Mouse (Mus musculus) embryonic facial prominence, embryonic 12.5 days (tissue): ENCODE data around the gene Dst. TPM values are rescaled to one million over a fixed set of nuclear protein-coding genes. Genes with fewer than 3 reads are reported as not detected.

Source experiments
- ATAC-seq: fragments of 200-750 bp; cut with Nextera tagmentation; 2 replicates; pipeline ENCODE4 v1.8.0; 2017; ENCODE audit not compliant: insufficient number of reproducible peaks, insufficient read depth, low FRiP score, low TSS enrichment
- H3K27ac ChIP-seq: fragments of 300-500 bp; sonication (generic); 2 replicates; pipeline ENCODE4 v1.5.1; 2016; ENCODE audit warnings: mild to moderate bottlenecking
- H3K27me3 ChIP-seq: fragments of 300-500 bp; sonication (generic); 2 replicates; pipeline ENCODE4 v1.6.1; 2016; ENCODE audit warnings: mild to moderate bottlenecking, moderate library complexity
- H3K36me3 ChIP-seq: fragments of 300-500 bp; sonication (generic); 2 replicates; pipeline ENCODE4 v1.6.1; 2016; ENCODE audit warnings: mild to moderate bottlenecking
- H3K4me1 ChIP-seq: fragments of 300-500 bp; sonication (generic); 2 replicates; pipeline ENCODE4 v1.6.1; 2016
- H3K4me2 ChIP-seq: fragments of 300-500 bp; sonication (generic); replicated peaks from 2 replicates; pipeline ENCODE4 v1.6.1; 2016; ENCODE audit warnings: mild to moderate bottlenecking, moderate library complexity
- H3K4me3 ChIP-seq: fragments of 300-500 bp; sonication (generic); 2 replicates; pipeline ENCODE4 v1.5.1; 2016; ENCODE audit warnings: mild to moderate bottlenecking
- H3K9ac ChIP-seq: fragments of 300-500 bp; sonication (generic); 2 replicates; pipeline ENCODE4 v1.6.1; 2016; ENCODE audit warnings: mild to moderate bottlenecking, moderate library complexity
- H3K9me3 ChIP-seq: fragments of 300-500 bp; sonication (generic); 2 replicates; pipeline ENCODE4 v1.6.1; 2016; ENCODE audit warnings: mild to moderate bottlenecking, moderate library complexity
- WGBS: fragments of 180-500 bp; shearing (Covaris S2); methylation state at CpG from one replicate; pipeline ENCODE4 v1.1.7; 2016; 5-methylcytosine and 5-hydroxymethylcytosine counted together
- polyA plus RNA-seq: library from polyadenylated mRNA; unstranded; fragments of >200 nt; fragmentation: Nextera tagmentation; extraction: Ambion mirVana; gene quantifications from 2 replicates; pipeline ENCODE4 v1.2.1, GENCODE M21; 2016

The Dst gene
- polyA plus RNA-seq, 1 experiment from 2014 or later = 25.8 TPM

- ATAC-seq = no peak
- Histone ChIP-seq H3K9me3 (no peaks in the 10 kb centered on the region), H3K9ac (no peak overlapping the region), H3K4me3 (no peak overlapping the region), H3K4me2 (0 out of 2 replicates have a peak overlapping the region, but pooled peaks have one; percentile 7), H3K27ac (no peak overlapping the region), H3K36me3 (no peaks in the 10 kb centered on the region), H3K4me1 (peaks cover 22% of the 10 kb centered on the region), H3K27me3 (no peaks in the 10 kb centered on the region)
- 31% methylated on average over 8 of the region's 8 CpGs for WGBS
These were observed 199.1 kb downstream of the Dst start for GRCm38 (mm10) chr1:34107076-34107475.

GRCm38 (mm10) chr1:34109599-34110210 is 201.7 kb downstream of the Dst start:
- no peak for ATAC-seq
- H3K27me3 ChIP-seq = no peaks in the 10 kb centered on the region
- no peak overlapping the region for H3K4me3 ChIP-seq
- WGBS = 59% methylated on average over 6 of the region's 6 CpGs
- no peak overlapping the region for H3K4me2 ChIP-seq
- no peaks in the 10 kb centered on the region for H3K9me3 ChIP-seq
- H3K9ac ChIP-seq = no peak overlapping the region
- no peak overlapping the region for H3K27ac ChIP-seq
- no peaks in the 10 kb centered on the region for H3K36me3 ChIP-seq
- peaks cover 13% of the 10 kb centered on the region for H3K4me1 ChIP-seq

GRCm38 (mm10) chr1:34110862-34111261 is 202.8 kb downstream of the Dst start:
- no peaks in the 10 kb centered on the region for H3K9me3 ChIP-seq
- ATAC-seq = no peak
- no peak overlapping the region for H3K27ac ChIP-seq
- H3K4me2 ChIP-seq = no peak overlapping the region
- 53% methylated on average over 2 of the region's 2 CpGs for WGBS
- H3K4me3 ChIP-seq = no peak overlapping the region
- H3K36me3 ChIP-seq = no peaks in the 10 kb centered on the region
- no peak overlapping the region for H3K9ac ChIP-seq
- H3K27me3 ChIP-seq = no peaks in the 10 kb centered on the region
- H3K4me1 ChIP-seq = peaks cover 9% of the 10 kb centered on the region; the same call in 1 of the 2 replicates

- Histone ChIP-seq H3K9me3 (no peaks in the 10 kb centered on the region), H3K4me2 (no peak overlapping the region), H3K4me3 (no peak overlapping the region), H3K4me1 (peaks cover 7% of the 10 kb centered on the region; the same call in 1 of the 2 replicates), H3K27me3 (no peaks in the 10 kb centered on the region), H3K36me3 (no peaks in the 10 kb centered on the region), H3K27ac (no peak overlapping the region), H3K9ac (no peak overlapping the region)
- WGBS = 81% methylated on average over 2 of the region's 2 CpGs
- ATAC-seq = no peak
These were observed 203.9 kb downstream of the Dst start for GRCm38 (mm10) chr1:34111954-34112353.

GRCm38 (mm10) chr1:34116444-34116843 is 208.4 kb downstream of the Dst start:
- ATAC-seq = no peak
- WGBS = 75% methylated on average over 11 of the region's 11 CpGs
- Histone ChIP-seq H3K4me3 (no peak overlapping the region), H3K4me1 (peaks cover 9% of the 10 kb centered on the region; the same call in 1 of the 2 replicates), H3K4me2 (no peak overlapping the region), H3K27me3 (no peaks in the 10 kb centered on the region), H3K36me3 (no peaks in the 10 kb centered on the region), H3K9me3 (no peaks in the 10 kb centered on the region), H3K27ac (no peak overlapping the region), H3K9ac (no peak overlapping the region)

- ATAC-seq = no peak
- 86% methylated on average over 9 of the region's 9 CpGs for WGBS
These were observed 209.0 kb downstream of the Dst start for GRCm38 (mm10) chr1:34117056-34117455.

GRCm38 (mm10) chr1:34117709-34118108 is 209.7 kb downstream of the Dst start:
- ATAC-seq = no peak
- 41% methylated on average over 3 of the region's 3 CpGs for WGBS

More at GRCm38 (mm10) chr1:34117056-34117455, 209.0 kb downstream of the Dst start:
- H3K4me3 ChIP-seq = no peak overlapping the region
- H3K27me3 ChIP-seq = no peaks in the 10 kb centered on the region
- H3K4me2 ChIP-seq = no peak overlapping the region
- H3K36me3 ChIP-seq = no peaks in the 10 kb centered on the region
- no peaks in the 10 kb centered on the region for H3K9me3 ChIP-seq
- no peak overlapping the region for H3K27ac ChIP-seq
- peaks cover 11% of the 10 kb centered on the region; the same call in 1 of the 2 replicates for H3K4me1 ChIP-seq
- H3K9ac ChIP-seq = no peak overlapping the region

GRCm38 (mm10) chr1:34120066-34120465 is 212.0 kb downstream of the Dst start:
- no peak overlapping the region for H3K4me3 ChIP-seq
- no peaks in the 10 kb centered on the region for H3K9me3 ChIP-seq
- no peak overlapping the region for H3K9ac ChIP-seq
- H3K4me2 ChIP-seq = no peak overlapping the region
- no peak for ATAC-seq
- peaks cover 11% of the 10 kb centered on the region; the same call in 1 of the 2 replicates for H3K4me1 ChIP-seq
- 86% methylated on average over 6 of the region's 6 CpGs for WGBS
- H3K27me3 ChIP-seq = no peaks in the 10 kb centered on the region
- H3K27ac ChIP-seq = no peak overlapping the region
- H3K36me3 ChIP-seq = no peaks in the 10 kb centered on the region

More at GRCm38 (mm10) chr1:34117709-34118108, 209.7 kb downstream of the Dst start:
- Histone ChIP-seq H3K4me3 (no peak overlapping the region), H3K4me1 (peaks cover 11% of the 10 kb centered on the region; the same call in 1 of the 2 replicates), H3K36me3 (no peaks in the 10 kb centered on the region), H3K9ac (no peak overlapping the region), H3K27ac (no peak overlapping the region), H3K4me2 (no peak overlapping the region), H3K9me3 (no peaks in the 10 kb centered on the region), H3K27me3 (no peaks in the 10 kb centered on the region)

GRCm38 (mm10) chr1:34120602-34121001 is 212.6 kb downstream of the Dst start:
- ATAC-seq = no peak
- H3K27ac ChIP-seq = no peak overlapping the region
- H3K4me1 ChIP-seq = peaks cover 11% of the 10 kb centered on the region; the same call in 1 of the 2 replicates
- H3K27me3 ChIP-seq = no peaks in the 10 kb centered on the region
- no peaks in the 10 kb centered on the region for H3K9me3 ChIP-seq
- 71% methylated on average over 6 of the region's 6 CpGs for WGBS
- H3K4me2 ChIP-seq = no peak overlapping the region
- no peak overlapping the region for H3K4me3 ChIP-seq
- no peak overlapping the region for H3K9ac ChIP-seq
- no peaks in the 10 kb centered on the region for H3K36me3 ChIP-seq

GRCm38 (mm10) chr1:34121157-34122015 is 213.4 kb downstream of the Dst start:
- Histone ChIP-seq H3K4me1 (peaks cover 11% of the 10 kb centered on the region; the same call in 1 of the 2 replicates), H3K27me3 (no peaks in the 10 kb centered on the region), H3K27ac (peak overlapping the region; percentile 9; the same call in 1 of the 2 replicates), H3K9ac (no peak overlapping the region), H3K9me3 (no peaks in the 10 kb centered on the region), H3K36me3 (no peaks in the 10 kb centered on the region), H3K4me3 (no peak overlapping the region), H3K4me2 (peak overlapping the region; percentile 12; the same call in 1 of the 2 replicates)
- 68% methylated on average over 29 of the region's 29 CpGs for WGBS
- ATAC-seq = no peak

GRCm38 (mm10) chr1:34122198-34122597 is 214.2 kb downstream of the Dst start:
- Histone ChIP-seq H3K4me2 (no peak overlapping the region), H3K27me3 (no peaks in the 10 kb centered on the region), H3K9me3 (no peaks in the 10 kb centered on the region), H3K27ac (no peak overlapping the region), H3K9ac (no peak overlapping the region), H3K4me3 (no peak overlapping the region), H3K36me3 (no peaks in the 10 kb centered on the region), H3K4me1 (peaks cover 11% of the 10 kb centered on the region; the same call in 1 of the 2 replicates)
- no peak for ATAC-seq
- WGBS = 92% methylated on average over 6 of the region's 6 CpGs
